Mouse (Mus musculus): ENCODE measurements around the gene Pop5. TPM values are rescaled to one million over a fixed set of nuclear protein-coding genes. Genes with fewer than 3 reads are reported as not detected.
A peak's percentile ranks its signal among the peaks of the same experiment; 100 is the strongest.

The Pop5 gene
- 10 to 100 TPM; 28.9 to 30.8 TPM for total RNA-seq (2021)

GRCm38 (mm10) chr5:115235786-115236263 lies at the start of gene Pop5:
TSS of gene Pop5 (plus strand) at chr5:115235836.
- DNase-seq = peak; percentile 92 to 96
- intact Hi-C loops (cut with DNase I) = loop anchor here (1.0 to 5.0 kb wide), 4 partner anchors 49 to 259 kb away; partner anchors contain the start of gene Cox6a1

- intact Hi-C loops (cut with DNase I) = loop anchor here (1.0 to 10.0 kb wide), 3 partner anchors 26 to 212 kb away; partner anchors contain the start of genes Hnf1a and Pop5
- peak; percentile 38 to 57 for DNase-seq
Measured at GRCm38 (mm10) chr5:115186371-115187073, 49.1 kb upstream of the Pop5 start.

GRCm38 (mm10) chr5:115187188-115188131 lies 48.2 kb upstream of the Pop5 start:
- peak; percentile 96 to 97 for DNase-seq
- intact Hi-C loops (cut with DNase I) = loop anchor here (1.0 to 10.0 kb wide), 4 partner anchors 27 to 213 kb away; partner anchors contain the start of genes Hnf1a and Pop5

GRCm38 (mm10) chr5:115188824-115189223 lies 46.8 kb upstream of the Pop5 start:
- intact Hi-C loops (cut with DNase I) = loop anchor here (2.0 to 10.0 kb wide), 2 partner anchors 64 to 214 kb away; partner anchors contain the start of gene Hnf1a

GRCm38 (mm10) chr5:115190081-115190480 lies 45.6 kb upstream of the Pop5 start:
- DNase-seq = no peak
- intact Hi-C loops (cut with DNase I) = no loop called here

More at GRCm38 (mm10) chr5:115188824-115189223, 46.8 kb upstream of the Pop5 start:
- peak; percentile 35 to 64 for DNase-seq

GRCm38 (mm10) chr5:115191880-115192827 lies 43.5 kb upstream of the Pop5 start:
- DNase-seq = no peak
- intact Hi-C loops (cut with DNase I) = no loop called here

GRCm38 (mm10) chr5:115192828-115193195 lies 42.8 kb upstream of the Pop5 start:
- no peak for DNase-seq
- intact Hi-C loops (cut with DNase I) = no loop called here

GRCm38 (mm10) chr5:115193226-115193625 lies 42.4 kb upstream of the Pop5 start:
- intact Hi-C loops (cut with DNase I) = no loop called here
- DNase-seq = peak; percentile 78 to 81

- DNase-seq = peak in 1 of 2 experiments; percentile 32
- intact Hi-C loops (cut with DNase I) = no loop called here
Measured at GRCm38 (mm10) chr5:115193669-115194625, 41.7 kb upstream of the Pop5 start, which contains the start of gene Cabp1. TSS of gene Cabp1 (minus strand) at chr5:115194381.

- no peak for DNase-seq
- intact Hi-C loops (cut with DNase I) = no loop called here
Measured at GRCm38 (mm10) chr5:115194626-115195221, 40.9 kb upstream of the Pop5 start.

GRCm38 (mm10) chr5:115203735-115204561 lies 31.7 kb upstream of the Pop5 start:
- DNase-seq = peak in 1 of 2 experiments; percentile 33
- intact Hi-C loops (cut with DNase I) = no loop called here

GRCm38 (mm10) chr5:115204562-115205311 lies 30.9 kb upstream of the Pop5 start:
- intact Hi-C loops (cut with DNase I) = no loop called here
- DNase-seq = peak; percentile 44 to 55

- DNase-seq = no peak
- intact Hi-C loops (cut with DNase I) = no loop called here
Measured at GRCm38 (mm10) chr5:115207244-115207643, 28.4 kb upstream of the Pop5 start.

GRCm38 (mm10) chr5:115207892-115208291 lies 27.7 kb upstream of the Pop5 start:
- DNase-seq = no peak
- intact Hi-C loops (cut with DNase I) = no loop called here

- no peak for DNase-seq
- intact Hi-C loops (cut with DNase I) = no loop called here
Measured at GRCm38 (mm10) chr5:115208601-115209000, 27.0 kb upstream of the Pop5 start.

GRCm38 (mm10) chr5:115210380-115210779 lies 25.3 kb upstream of the Pop5 start:
- intact Hi-C loops (cut with DNase I) = no loop called here
- DNase-seq = no peak

GRCm38 (mm10) chr5:115212451-115212850 lies 23.2 kb upstream of the Pop5 start:
- intact Hi-C loops (cut with DNase I) = no loop called here

More at GRCm38 (mm10) chr5:115212451-115212850, 23.2 kb upstream of the Pop5 start:
- no peak for DNase-seq
